9 mouse cellular contexts compared by ENCODE assay signal in the genomic region with DNA sequence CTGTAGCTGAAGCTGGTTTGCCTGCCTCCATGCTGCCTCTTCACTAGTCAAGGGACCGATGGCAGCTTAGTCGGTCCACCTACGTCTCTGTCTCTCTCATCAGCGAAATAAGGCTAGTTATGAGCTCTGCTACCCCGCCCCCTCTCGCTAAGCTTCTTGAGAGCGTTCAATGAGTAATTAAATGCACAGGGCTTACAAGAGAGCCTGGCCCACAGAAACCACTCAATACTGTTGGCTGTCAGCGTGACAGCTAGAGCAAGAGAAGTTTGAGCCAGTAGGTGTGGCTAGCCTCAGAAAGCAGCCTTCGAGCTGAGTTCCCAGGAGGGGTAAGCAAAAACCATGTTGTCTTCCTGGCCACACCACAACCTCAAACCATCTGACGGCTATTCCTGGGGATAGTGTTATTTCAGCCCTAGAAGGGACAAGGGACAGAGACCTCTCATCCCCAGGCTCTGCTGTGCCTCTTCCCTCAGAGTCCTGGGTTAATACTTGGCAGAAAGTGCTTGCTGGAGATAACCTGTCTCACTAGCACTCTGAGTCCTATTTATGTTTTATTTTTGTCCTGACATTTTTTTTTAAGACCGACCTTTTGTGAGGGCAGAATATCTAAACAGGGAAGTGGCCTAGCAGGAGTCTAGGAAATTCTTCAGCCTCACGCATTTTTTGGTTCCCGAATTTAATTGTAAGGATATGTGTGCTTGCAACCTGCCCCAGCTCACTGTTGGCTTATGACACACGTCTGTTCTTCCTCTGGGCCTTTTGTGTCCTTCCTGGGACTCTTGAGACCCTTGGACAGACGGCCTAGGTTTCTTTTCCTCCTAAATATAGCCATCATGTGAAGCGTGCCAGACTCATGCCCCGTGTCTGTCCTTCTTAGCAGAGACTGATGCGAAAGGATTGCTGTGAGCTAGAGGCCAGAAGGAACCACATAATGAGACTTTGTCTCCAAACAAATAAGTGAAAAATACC.
A peak's percentile ranks its signal among the peaks of the same experiment; 100 is the strongest.
DNase-seq lines count a peak whose midpoint lies in the region; ATAC-seq and TF ChIP-seq lines count a peak whose summit lies in the region.
"Had no signal": no experiment of that assay in that cellular context is flagged by ENCODE, and none has a peak within 500 bp of the region (broad histone marks: within the 10 kb centered on the region; RNA-seq: fewer than 3 reads in every experiment).

No protein-coding gene starts in this region.

- 0 out of 2 replicates have a peak, but pooled peaks cover 3% of the 10 kb centered on the region for H3K9me3 ChIP-seq in forebrain, postnatal 0 days (ENCODE audit: low read length)
- no peaks in the 10 kb centered on the region for H3K9me3 ChIP-seq in hindbrain, postnatal 0 days (ENCODE audit: low read length)
- H3K9me3 ChIP-seq: liver, embryonic 13.5 days had no signal

- WGBS in forebrain, postnatal 0 days, result 24% methylated on average over 18 of the region's 18 CpGs
- 47% methylated on average over 18 of the region's 18 CpGs for WGBS in hindbrain, postnatal 0 days

- peak; percentile 59 for DNase-seq in gastrocnemius, adult 2 months
- no peak for DNase-seq in gastrocnemius, postnatal 4 days (ENCODE audit: low spot score in 2 of 2)
- peak; percentile 30 for DNase-seq in forebrain, postnatal 0 days
- peak; percentile 12 for DNase-seq in hindbrain, postnatal 0 days (ENCODE audit: low spot score)
- DNase-seq in retina, embryonic 14.5 days (ENCODE audit: low spot score), result peak; percentile 59
- DNase-seq in adrenal gland, adult 2 months, result no peak
- DNase-seq in adrenal gland, adult (ENCODE audit: inconsistent age in 2 of 2, low spot score in 1 of 2), result no peak
- DNase-seq: liver, embryonic 13.5 days had no signal

- intact Hi-C loops in gastrocnemius, adult 2 months (cut with DNase I), result loop anchor here (5.0 kb wide), 1 partner anchor 41 kb away; no protein-coding TSS in a partner anchor

- H3K9ac ChIP-seq in forebrain, postnatal 0 days, result no peak overlapping the region
- no peak overlapping the region for H3K9ac ChIP-seq in hindbrain, postnatal 0 days (replicated peaks; ENCODE audit: low read length)
- H3K9ac ChIP-seq: liver, embryonic 13.5 days had no signal

- no peak for TF ChIP-seq CTCF in gastrocnemius, adult 2 months (IDR thresholded peaks at IDR 0.05)
- TF ChIP-seq CTCF in forebrain, postnatal 0 days (IDR thresholded peaks at IDR 0.05; ENCODE audit: low read depth), result no peak
- TF ChIP-seq CTCF in hindbrain, postnatal 0 days (IDR thresholded peaks at IDR 0.05; ENCODE audit: low read depth), result no peak

- no peaks in the 10 kb centered on the region for H3K36me3 ChIP-seq in forebrain, postnatal 0 days (ENCODE audit: insufficient read depth)
- no peaks in the 10 kb centered on the region for H3K36me3 ChIP-seq in hindbrain, postnatal 0 days (ENCODE audit: insufficient read depth, low read length)
- H3K36me3 ChIP-seq: liver, embryonic 13.5 days had no signal

- H3K4me2 ChIP-seq in forebrain, postnatal 0 days (ENCODE audit: low read depth), result no peak overlapping the region
- H3K4me2 ChIP-seq in hindbrain, postnatal 0 days (ENCODE audit: low read depth, low read length), result no peak overlapping the region
- H3K4me2 ChIP-seq: liver, embryonic 13.5 days had no signal

- no peaks in the 10 kb centered on the region for H3K27me3 ChIP-seq in forebrain, postnatal 0 days (ENCODE audit: insufficient read depth, low read length)
- H3K27me3 ChIP-seq in hindbrain, postnatal 0 days (ENCODE audit: insufficient read depth, low read length), result no peaks in the 10 kb centered on the region
- H3K27me3 ChIP-seq: liver, embryonic 13.5 days had no signal

- H3K4me1 ChIP-seq in forebrain, postnatal 0 days (ENCODE audit: insufficient read depth), result peaks cover 6% of the 10 kb centered on the region; the same call in 1 of the 2 replicates
- no peaks in the 10 kb centered on the region for H3K4me1 ChIP-seq in hindbrain, postnatal 0 days (ENCODE audit: insufficient read depth, low read length)

- ATAC-seq in forebrain, postnatal 0 days, result peak; percentile 59
- ATAC-seq in hindbrain, postnatal 0 days, result no peak
- no peak; the same call in 1 of the 2 replicates for ATAC-seq in cerebellum, adult (ENCODE audit: insufficient number of reproducible peaks, low FRiP score, low TSS enrichment)

- H3K27ac ChIP-seq in gastrocnemius, adult 2 months, result peak overlapping the region; percentile 92
- H3K27ac ChIP-seq in forebrain, postnatal 0 days (ENCODE audit: low read depth, low read length), result no peak overlapping the region
- H3K27ac ChIP-seq in hindbrain, postnatal 0 days, result no peak overlapping the region
- H3K27ac ChIP-seq: liver, embryonic 13.5 days had no signal

- H3K4me3 ChIP-seq in gastrocnemius, adult 2 months, result peak overlapping the region; percentile 35
- H3K4me3 ChIP-seq in forebrain, postnatal 0 days (ENCODE audit: low read depth, low read length), result no peak overlapping the region
- no peak overlapping the region for H3K4me3 ChIP-seq in hindbrain, postnatal 0 days (ENCODE audit: low read length)
- H3K4me3 ChIP-seq: liver, embryonic 13.5 days had no signal

Comparison
In these comparisons a context has a peak if more than half of its experiments do, and no peak if none do; other contexts are left out.
1. DNase-seq: peak in gastrocnemius, adult 2 months (single experiment), forebrain, postnatal 0 days (single experiment), hindbrain, postnatal 0 days (single experiment) and retina, embryonic 14.5 days (single experiment); none in gastrocnemius, postnatal 4 days (0 of 2), adrenal gland, adult 2 months (single experiment) and adrenal gland, adult (0 of 2).